Mouse (Mus musculus) intestine, postnatal 0 days (tissue): Measurements from ENCODE around the gene Arhgef2. TPM values are rescaled to one million over a fixed set of nuclear protein-coding genes. Genes with fewer than 3 reads are reported as not detected.
A peak's percentile ranks its signal among the peaks of the same experiment; 100 is the strongest.
"Not testable (repeated sequence)": the region's sequence is repeated elsewhere in the genome, so short reads cannot be mapped to it uniquely, and the experiment has no call there.

ENCODE experiments used
- ATAC-seq: fragments of 200-750 bp; cut with Nextera tagmentation; 2 replicates; pipeline ENCODE4 v1.8.0; 2017; ENCODE audit warnings: mild to moderate bottlenecking, moderate TSS enrichment, moderate library complexity
- H3K27ac ChIP-seq: fragments of 300-500 bp; sonication (generic); 2 replicates; pipeline ENCODE4 v1.5.1; 2014; ENCODE audit warnings: mild to moderate bottlenecking, low read depth, low read length, moderate library complexity
- H3K27me3 ChIP-seq: fragments of 300-500 bp; sonication (generic); replicated peaks from 2 replicates; pipeline ENCODE4 v1.6.1; 2014; ENCODE audit warnings: low read length, mixed read lengths; ENCODE audit not compliant: control insufficient read depth, insufficient read depth
- H3K36me3 ChIP-seq: fragments of 300-500 bp; sonication (generic); 2 replicates; pipeline ENCODE4 v1.6.1; 2014; ENCODE audit warnings: mild to moderate bottlenecking, moderate library complexity; ENCODE audit not compliant: control insufficient read depth, insufficient read depth
- H3K4me1 ChIP-seq: fragments of 300-500 bp; sonication (generic); replicated peaks from 2 replicates; pipeline ENCODE4 v1.6.1; 2014; ENCODE audit warnings: antibody characterized with exemption, low read length, mixed read lengths; ENCODE audit not compliant: control insufficient read depth, insufficient read depth
- H3K4me2 ChIP-seq: fragments of 300-500 bp; sonication (generic); replicated peaks from 2 replicates; pipeline ENCODE4 v1.6.1; 2014; ENCODE audit warnings: low read depth, mild to moderate bottlenecking, moderate library complexity
- H3K4me3 ChIP-seq: fragments of 300-500 bp; sonication (generic); 2 replicates; pipeline ENCODE4 v1.5.1; 2014; ENCODE audit warnings: low read depth, low read length
- H3K9ac ChIP-seq: fragments of 300-500 bp; sonication (generic); 2 replicates; pipeline ENCODE4 v1.6.1; 2014; ENCODE audit warnings: mild to moderate bottlenecking, low read depth, low read length
- H3K9me3 ChIP-seq: fragments of 300-500 bp; sonication (generic); 2 replicates; pipeline ENCODE4 v1.6.1; 2016; ENCODE audit warnings: mixed run types; ENCODE audit not compliant: control insufficient read depth
- CTCF ChIP-seq: sonication (generic); IDR thresholded peaks from 2 replicates; pipeline ENCODE4 v1.5.1; 2016; ENCODE audit warnings: low read depth, mild to moderate bottlenecking, control low read depth, antibody characterized with exemption, moderate library complexity
- WGBS: fragments of 180-500 bp; shearing (Covaris S2); extraction: QIAGEN DNeasy Blood & Tissue Kit; methylation state at CpG from one replicate; pipeline ENCODE4 v1.1.7; 2014; 5-methylcytosine and 5-hydroxymethylcytosine counted together
- polyA plus RNA-seq: library from polyadenylated mRNA; unstranded; fragments of >200 nt; fragmentation: Nextera tagmentation; extraction: Ambion mirVana; gene quantifications from 2 replicates; pipeline ENCODE4 v1.2.1, GENCODE M21; 2015

Gene Arhgef2
- polyA plus RNA-seq, 1 experiment from 2014 or later: 22.1 TPM

GRCm38 (mm10) chr3:88572835-88573234 is 32.9 kb upstream of the Arhgef2 start:
- Histone ChIP-seq H3K9ac (no peak overlapping the region), H3K27me3 (no peaks in the 10 kb centered on the region), H3K27ac (no peak overlapping the region), H3K4me2 (no peak overlapping the region), H3K4me3 (no peak overlapping the region), H3K9me3 (no peaks in the 10 kb centered on the region), H3K36me3 (peaks cover 10% of the 10 kb centered on the region), H3K4me1 (peaks cover 3% of the 10 kb centered on the region; the same call in 1 of the 2 replicates)
- 72% methylated on average over 2 of the region's 2 CpGs for WGBS
- no peak for ATAC-seq
- no peak for TF ChIP-seq CTCF

- Histone ChIP-seq H3K9ac (no peak overlapping the region), H3K4me1 (no peaks in the 10 kb centered on the region), H3K27me3 (no peaks in the 10 kb centered on the region), H3K4me2 (no peak overlapping the region), H3K27ac (no peak overlapping the region), H3K4me3 (no peak overlapping the region), H3K9me3 (no peaks in the 10 kb centered on the region), H3K36me3 (no peaks in the 10 kb centered on the region)
- ATAC-seq: no peak
- WGBS: 73% methylated on average over 2 of the region's 2 CpGs
- no peak for TF ChIP-seq CTCF
Observed at GRCm38 (mm10) chr3:88573810-88574209, 32.0 kb upstream of the Arhgef2 start.

GRCm38 (mm10) chr3:88575540-88575939 is 30.2 kb upstream of the Arhgef2 start, which contains the start of gene Ssr2:
Ssr2 (plus strand) TSS chr3:88575876.
- no peak within 1 kb of the TSS for H3K4me2 ChIP-seq
- H3K27ac ChIP-seq: no peak within 1 kb of the TSS
- 89% methylated on average over 3 of the region's 3 CpGs for WGBS
- ATAC-seq: no peak
- H3K4me3 ChIP-seq: no peak within 1 kb of the TSS
- H3K4me1 ChIP-seq: 0 out of 2 replicates have a peak, but pooled peaks cover 2% of the 10 kb centered on the region
- H3K27me3 ChIP-seq: no peaks in the 10 kb centered on the region
- no peak for TF ChIP-seq CTCF
- H3K9ac ChIP-seq: no peak within 1 kb of the TSS
- H3K9me3 ChIP-seq: no peaks in the 10 kb centered on the region
- no peaks in the 10 kb centered on the region for H3K36me3 ChIP-seq

- not testable (repeated sequence) for H3K27ac ChIP-seq, H3K9me3 ChIP-seq, H3K4me2 ChIP-seq, H3K27me3 ChIP-seq, H3K4me1 ChIP-seq, H3K4me3 ChIP-seq, H3K9ac ChIP-seq, ATAC-seq
- peaks cover 14% of the 10 kb centered on the region for H3K36me3 ChIP-seq
- WGBS: 71% methylated on average over 5 of the region's 5 CpGs
Observed at GRCm38 (mm10) chr3:88577846-88578245, 27.9 kb upstream of the Arhgef2 start.

- TF ChIP-seq CTCF: no peak
- 0 out of 2 replicates have a peak overlapping the region, but pooled peaks have one; percentile 73 for H3K9ac ChIP-seq
- peak overlapping the region; percentile 77 for H3K4me2 ChIP-seq
- H3K27me3 ChIP-seq: no peaks in the 10 kb centered on the region
- WGBS: 43% methylated on average over 8 of the region's 8 CpGs
- peak overlapping the region; percentile 93 for H3K4me3 ChIP-seq
- H3K4me1 ChIP-seq: 0 out of 2 replicates have a peak, but pooled peaks cover 2% of the 10 kb centered on the region
- H3K9me3 ChIP-seq: no peaks in the 10 kb centered on the region
- no peak for ATAC-seq
- peaks cover 23% of the 10 kb centered on the region for H3K36me3 ChIP-seq
- no peak overlapping the region for H3K27ac ChIP-seq
Observed at GRCm38 (mm10) chr3:88578498-88579424, 27.0 kb upstream of the Arhgef2 start.

GRCm38 (mm10) chr3:88579454-88580117 is 26.2 kb upstream of the Arhgef2 start:
- H3K9me3 ChIP-seq: no peaks in the 10 kb centered on the region

More at GRCm38 (mm10) chr3:88579454-88580117, 26.2 kb upstream of the Arhgef2 start:
- Histone ChIP-seq H3K9ac (peak overlapping the region; percentile 73), H3K27ac (peak overlapping the region; percentile 60; the same call in 1 of the 2 replicates), H3K27me3 (no peaks in the 10 kb centered on the region), H3K4me2 (peak overlapping the region; percentile 77), H3K36me3 (peaks cover 28% of the 10 kb centered on the region), H3K4me1 (0 out of 2 replicates have a peak, but pooled peaks cover 2% of the 10 kb centered on the region), H3K4me3 (peak overlapping the region; percentile 93)
- ATAC-seq: peak; percentile 73
- under 1% methylated on average over 34 of the region's 34 CpGs for WGBS
- TF ChIP-seq CTCF: peak; percentile 18; the same call in 1 of the 2 replicates
